Mouse (Mus musculus): ENCODE data around the gene Nr2c1.

The Nr2c1 gene

DNA sequence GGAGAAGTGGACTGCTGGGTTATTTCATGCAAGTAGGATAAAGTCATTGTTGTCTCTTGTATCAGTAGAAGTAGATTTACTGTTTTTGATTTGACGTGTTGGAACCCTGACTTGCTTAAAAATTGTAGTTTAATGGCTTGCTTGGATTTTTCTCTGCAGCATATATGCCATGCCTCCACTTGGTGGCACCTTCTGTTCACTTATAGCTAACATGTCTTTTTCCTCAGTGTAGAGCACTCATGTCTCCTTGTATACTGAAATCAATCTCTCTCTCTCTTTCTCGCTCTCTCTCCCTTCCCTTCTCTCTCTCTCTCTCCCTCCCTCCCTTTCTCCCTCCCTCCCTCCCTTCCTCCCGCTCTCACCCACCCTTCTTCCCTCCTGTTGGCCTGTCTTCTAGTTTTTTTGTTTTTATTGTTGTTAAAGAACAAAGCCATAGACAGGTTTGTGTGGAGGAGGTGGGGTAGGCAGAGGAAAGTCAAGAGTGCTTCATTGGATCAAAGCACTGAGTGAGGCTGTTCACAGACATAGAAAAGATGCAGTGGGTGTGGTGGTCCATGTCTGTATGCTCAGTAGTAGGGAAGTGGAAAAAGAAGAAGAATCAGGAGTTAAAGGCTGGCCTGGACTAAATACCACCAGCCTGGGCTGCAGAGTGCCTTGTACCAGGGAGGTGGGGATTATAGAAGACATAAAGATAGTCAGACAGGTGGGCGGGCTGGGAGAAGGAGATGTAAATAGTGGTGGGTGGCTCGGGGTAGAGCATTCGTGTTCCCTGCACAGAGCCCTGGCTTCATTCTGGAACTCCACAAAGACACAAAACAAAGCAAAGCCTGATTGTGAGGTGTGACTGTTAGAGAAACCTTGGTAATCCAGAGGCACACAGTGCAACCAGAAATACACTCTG, 63.1 kb downstream of the Nr2c1 start:
- DNase-seq (ENCODE audit: low read depth, low spot score): no peak

GRCm38 (mm10) chr10:94211725-94212124, 63.9 kb downstream of the Nr2c1 start:
- no peak for DNase-seq (ENCODE audit: low read depth, low spot score)

DNA sequence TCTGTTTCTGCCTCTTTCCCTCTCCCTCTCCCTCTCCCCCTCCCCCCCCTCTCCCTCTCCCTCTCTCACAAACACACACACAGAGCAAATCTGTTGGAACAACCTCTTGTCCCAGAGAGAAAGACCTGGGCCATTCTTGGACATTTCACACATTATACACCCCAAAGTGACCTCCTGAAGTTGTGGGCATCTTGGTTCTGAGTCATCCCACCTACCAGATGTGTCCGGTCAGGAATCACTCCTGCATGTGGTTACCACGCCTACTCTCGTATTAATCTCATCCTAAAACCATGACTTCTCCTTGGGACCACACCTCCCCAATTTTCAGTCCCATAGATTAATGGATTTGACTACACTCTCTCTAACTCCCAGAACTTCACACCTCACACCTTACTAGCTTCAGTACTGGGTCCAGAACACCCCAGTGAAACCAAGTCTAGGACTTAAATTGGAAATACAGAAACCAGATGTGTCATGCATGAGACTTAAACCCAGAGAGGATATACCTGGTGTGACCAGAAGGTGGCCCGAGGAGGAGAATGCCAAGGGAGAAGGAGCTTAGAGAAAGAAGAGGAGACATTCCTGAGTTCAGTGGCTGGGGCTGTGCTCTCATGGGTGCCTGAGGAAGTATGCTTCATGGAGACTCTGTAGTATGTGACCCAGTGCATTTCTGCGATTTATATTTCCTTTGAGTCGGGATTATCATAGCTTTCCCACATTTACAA, 77.4 kb downstream of the Nr2c1 start:
- DNase-seq (ENCODE audit: low read depth, low spot score): no peak

- peak; percentile 14 for DNase-seq (ENCODE audit: low read depth, low spot score)
Observed at GRCm38 (mm10) chr10:94230172-94230981, 82.6 kb downstream of the Nr2c1 start.

DNA sequence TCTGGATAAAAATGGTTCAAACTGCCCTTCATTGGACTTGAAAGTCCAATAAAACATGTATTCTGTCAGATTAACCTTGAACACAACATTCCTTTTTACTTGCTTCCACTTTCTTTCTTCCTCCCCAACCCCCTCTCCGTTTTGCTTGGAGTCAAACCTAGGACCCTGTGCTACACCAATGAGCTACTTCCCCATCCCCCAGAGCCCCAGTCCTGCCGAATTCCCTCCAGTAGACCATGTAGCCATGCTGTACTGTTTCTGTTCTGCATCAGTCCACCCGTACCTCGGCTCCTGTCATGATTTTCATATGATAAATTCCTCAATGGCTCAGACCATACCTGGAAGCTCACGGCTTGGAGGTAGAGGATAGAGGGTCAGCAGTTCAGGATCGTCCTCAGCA, 83.2 kb downstream of the Nr2c1 start:
- no peak for DNase-seq (ENCODE audit: low read depth, low spot score)

DNA sequence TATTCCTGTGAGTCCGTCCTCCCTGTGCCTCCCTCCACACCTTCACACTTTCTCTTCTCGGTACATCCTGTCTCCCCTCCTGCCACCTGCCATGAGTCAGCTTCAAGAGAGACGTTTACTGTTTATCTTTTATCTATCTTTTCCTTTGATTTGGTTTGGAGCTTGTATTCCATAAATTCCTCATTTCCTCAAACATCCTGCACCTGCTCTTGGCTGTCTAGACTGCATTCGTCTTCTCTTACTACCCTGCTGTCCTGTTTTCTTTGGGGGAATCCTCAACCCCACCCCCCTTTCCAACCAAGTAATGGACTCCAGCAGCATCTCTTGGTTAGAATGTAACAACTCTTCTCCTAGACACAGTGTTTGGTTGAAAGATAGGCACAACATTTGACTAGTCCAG, 87.4 kb downstream of the Nr2c1 start:
- DNase-seq (ENCODE audit: low read depth, low spot score): no peak

- no peak for DNase-seq (ENCODE audit: low read depth, low spot score)
Observed at GRCm38 (mm10) chr10:94241346-94241745, 93.5 kb downstream of the Nr2c1 start.
